Mouse (Mus musculus) R1 (cell line): ENCODE measurements around the gene Zbtb46.

Experiments
- DNase-seq: peaks from one replicate; pipeline ENCODE4 v3.0.0-alpha.2; 2018; ENCODE audit warnings: low read depth, low spot score

The Zbtb46 gene

GRCm38 (mm10) chr2:181465423-181465822, 6.2 kb upstream of the Zbtb46 start:
- DNase-seq = no peak

- DNase-seq = peak; percentile 86
These were observed 3.9 kb upstream of the Zbtb46 start for GRCm38 (mm10) chr2:181463008-181463738.

- no peak for DNase-seq
These were observed 3.4 kb upstream of the Zbtb46 start for GRCm38 (mm10) chr2:181462604-181463003.

GRCm38 (mm10) chr2:181461536-181462100, 2.4 kb upstream of the Zbtb46 start:
- DNase-seq = no peak

GRCm38 (mm10) chr2:181459673-181460621, 721 bp upstream of the Zbtb46 start:
- DNase-seq = peak; percentile 94

- DNase-seq = peak; percentile 62
These were observed 644 bp downstream of the Zbtb46 start for GRCm38 (mm10) chr2:181458411-181459152.

- DNase-seq = peak; percentile 61
These were observed 1.4 kb downstream of the Zbtb46 start for GRCm38 (mm10) chr2:181457831-181458230.

GRCm38 (mm10) chr2:181455899-181456298, 3.3 kb downstream of the Zbtb46 start:
- DNase-seq = no peak

GRCm38 (mm10) chr2:181453274-181453673, 6.0 kb downstream of the Zbtb46 start:
- DNase-seq = peak; percentile 85

- DNase-seq = no peak
These were observed 7.0 kb downstream of the Zbtb46 start for GRCm38 (mm10) chr2:181452181-181452580.

GRCm38 (mm10) chr2:181443016-181443415, 16.2 kb downstream of the Zbtb46 start:
- no peak for DNase-seq

GRCm38 (mm10) chr2:181438176-181438575, 21.1 kb downstream of the Zbtb46 start:
- no peak for DNase-seq

- DNase-seq = no peak
These were observed 23.0 kb downstream of the Zbtb46 start for GRCm38 (mm10) chr2:181436246-181436645.

GRCm38 (mm10) chr2:181423834-181424233, 35.4 kb downstream of the Zbtb46 start:
- DNase-seq = no peak

GRCm38 (mm10) chr2:181420903-181421638, 38.2 kb downstream of the Zbtb46 start:
- no peak for DNase-seq

GRCm38 (mm10) chr2:181420426-181420825, 38.8 kb downstream of the Zbtb46 start:
- no peak for DNase-seq

- DNase-seq = no peak
These were observed 39.9 kb downstream of the Zbtb46 start for GRCm38 (mm10) chr2:181419359-181419758.

- DNase-seq = no peak
These were observed 43.3 kb downstream of the Zbtb46 start for GRCm38 (mm10) chr2:181415945-181416344.

GRCm38 (mm10) chr2:181413141-181413540, 46.1 kb downstream of the Zbtb46 start:
- no peak for DNase-seq

- DNase-seq = peak; percentile 57
These were observed 48.3 kb downstream of the Zbtb46 start for GRCm38 (mm10) chr2:181410760-181411473.
